11 mouse cellular contexts compared by ENCODE assay signal in the genomic region with DNA sequence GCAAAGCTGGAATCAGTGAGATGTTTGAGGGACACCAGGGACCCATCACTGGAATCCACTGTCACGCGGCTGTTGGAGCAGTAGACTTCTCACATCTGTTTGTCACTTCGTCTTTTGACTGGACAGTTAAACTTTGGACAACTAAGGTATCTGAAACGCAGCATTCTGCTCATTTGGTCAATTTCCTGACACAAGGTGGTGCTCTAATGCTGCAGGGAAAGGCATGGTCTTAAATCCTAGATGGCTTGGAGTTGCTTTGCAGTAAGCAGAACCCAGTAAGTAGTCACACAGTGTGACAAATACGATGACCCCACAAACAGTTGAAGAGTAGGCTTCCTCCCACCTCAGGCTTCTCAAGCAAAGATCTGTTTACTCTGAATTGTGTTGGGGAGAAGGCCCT. TPM values are rescaled to one million over a fixed set of nuclear protein-coding genes. Genes with fewer than 3 reads are reported as not detected.
DNase-seq lines count a peak whose midpoint lies in the region; ATAC-seq and TF ChIP-seq lines count a peak whose summit lies in the region.
"Had no signal": no experiment of that assay in that cellular context is flagged by ENCODE, and none has a peak within 500 bp of the region (broad histone marks: within the 10 kb centered on the region; RNA-seq: fewer than 3 reads in every experiment).

No protein-coding gene starts in this region.

- H3K4me3 ChIP-seq in forebrain, postnatal 0 days (ENCODE audit: low read depth, low read length) = no peak overlapping the region
- H3K4me3 ChIP-seq in forebrain, embryonic 11.5 days (ENCODE audit: low read depth, low read length) = no peak overlapping the region
- no peak overlapping the region for H3K4me3 ChIP-seq in left cerebral cortex, adult 2 months
- no peak overlapping the region for H3K4me3 ChIP-seq in embryonic facial prominence, embryonic 10.5 days
- H3K4me3 ChIP-seq: limb, embryonic 13.5 days; midbrain, embryonic 13.5 days had no signal

- peak; percentile 77 for TF ChIP-seq CTCF in forebrain, postnatal 0 days (IDR thresholded peaks at IDR 0.05; ENCODE audit: low read depth)
- peak; percentile 53 for TF ChIP-seq CTCF in left cerebral cortex, adult 2 months (IDR thresholded peaks at IDR 0.05)

- no peak overlapping the region for H3K4me2 ChIP-seq in forebrain, postnatal 0 days (ENCODE audit: low read depth)
- H3K4me2 ChIP-seq in forebrain, embryonic 11.5 days (ENCODE audit: low read depth, low read length, severe bottlenecking) = no peak overlapping the region
- H3K4me2 ChIP-seq: heart, embryonic 11.5 days; limb, embryonic 13.5 days; midbrain, embryonic 13.5 days had no signal

- ATAC-seq in forebrain, postnatal 0 days = peak; percentile 42; the same call in 1 of the 2 replicates
- ATAC-seq in forebrain, embryonic 11.5 days (replicated peaks; ENCODE audit: low FRiP score) = no peak
- ATAC-seq: midbrain, embryonic 13.5 days had no signal

- H3K9me3 ChIP-seq in forebrain, postnatal 0 days (ENCODE audit: low read length) = no peaks in the 10 kb centered on the region
- no peaks in the 10 kb centered on the region for H3K9me3 ChIP-seq in forebrain, embryonic 11.5 days (ENCODE audit: control insufficient read depth, low read length)
- no peaks in the 10 kb centered on the region for H3K9me3 ChIP-seq in embryonic facial prominence, embryonic 10.5 days
- H3K9me3 ChIP-seq: limb, embryonic 13.5 days; midbrain, embryonic 13.5 days had no signal

- H3K27ac ChIP-seq in forebrain, postnatal 0 days (ENCODE audit: low read depth, low read length) = no peak overlapping the region
- no peak overlapping the region for H3K27ac ChIP-seq in forebrain, embryonic 11.5 days (ENCODE audit: low read depth, low read length)
- H3K27ac ChIP-seq in left cerebral cortex, adult 2 months = no peak overlapping the region
- H3K27ac ChIP-seq in embryonic facial prominence, embryonic 10.5 days (replicated peaks) = no peak overlapping the region
- H3K27ac ChIP-seq: limb, embryonic 13.5 days; midbrain, embryonic 13.5 days had no signal

- H3K27me3 ChIP-seq in forebrain, postnatal 0 days (ENCODE audit: insufficient read depth, low read length) = no peaks in the 10 kb centered on the region
- no peaks in the 10 kb centered on the region for H3K27me3 ChIP-seq in forebrain, embryonic 11.5 days (ENCODE audit: control insufficient read depth, insufficient read depth, low read length)
- H3K27me3 ChIP-seq in embryonic facial prominence, embryonic 10.5 days (replicated peaks; ENCODE audit: low read depth, poor library complexity, severe bottlenecking) = no peaks in the 10 kb centered on the region
- H3K27me3 ChIP-seq: limb, embryonic 13.5 days; midbrain, embryonic 13.5 days had no signal

- WGBS in forebrain, postnatal 0 days = 69% methylated on average over 5 of the region's 5 CpGs
- WGBS in forebrain, embryonic 11.5 days = 80% methylated on average over 5 of the region's 5 CpGs
- 75% methylated on average over 5 of the region's 5 CpGs for WGBS in embryonic facial prominence, embryonic 10.5 days

- intact Hi-C loops in left cerebral cortex, adult 2 months (cut with DNase I) = loop anchor here (5.0 kb wide), 1 partner anchor 566 kb away; no protein-coding TSS in a partner anchor

- peak; percentile 52 for DNase-seq in forebrain, postnatal 0 days
- no peak for DNase-seq in forebrain, embryonic 11.5 days (ENCODE audit: low spot score)
- no peak for DNase-seq in left cerebral cortex, adult 2 months (ENCODE audit: extremely low spot score in 1 of 2, low spot score in 2 of 2)
- no peak for DNase-seq in left cerebral cortex, adult 18-20 months (ENCODE audit: low spot score in 2 of 2)
- DNase-seq in ES-CJ7 (ENCODE audit: low read depth, low spot score) = peak; percentile 35
- DNase-seq in embryonic facial prominence, embryonic 10.5 days (ENCODE audit: low spot score) = peak; percentile 26
- no peak for DNase-seq in thymus, postnatal 10 days (ENCODE audit: low spot score in 2 of 2)
- no peak for DNase-seq in right cerebral cortex, postnatal 25 days

- no peak overlapping the region for H3K9ac ChIP-seq in forebrain, postnatal 0 days
- no peak overlapping the region for H3K9ac ChIP-seq in forebrain, embryonic 11.5 days (ENCODE audit: low read length)
- H3K9ac ChIP-seq: limb, embryonic 13.5 days; midbrain, embryonic 13.5 days had no signal

- H3K36me3 ChIP-seq in forebrain, postnatal 0 days (ENCODE audit: insufficient read depth) = peaks cover 48% of the 10 kb centered on the region
- H3K36me3 ChIP-seq in forebrain, embryonic 11.5 days (ENCODE audit: control insufficient read depth, insufficient read depth, low read length) = peaks cover 2% of the 10 kb centered on the region; the same call in 1 of the 2 replicates
- peaks cover 85% of the 10 kb centered on the region for H3K36me3 ChIP-seq in embryonic facial prominence, embryonic 10.5 days (replicated peaks)

- H3K4me1 ChIP-seq in forebrain, postnatal 0 days (ENCODE audit: insufficient read depth) = no peaks in the 10 kb centered on the region
- H3K4me1 ChIP-seq in forebrain, embryonic 11.5 days (replicated peaks; ENCODE audit: control insufficient read depth, insufficient read depth, low read length) = no peaks in the 10 kb centered on the region
- no peaks in the 10 kb centered on the region for H3K4me1 ChIP-seq in embryonic facial prominence, embryonic 10.5 days
- H3K4me1 ChIP-seq: limb, embryonic 13.5 days had no signal

RNA-seq across cellular contexts. Expression of a gene that starts 39.3 kb away (rescaled TPM):
- total RNA-seq in forebrain, postnatal 0 days (2014; rRNA removed) = 207 and 241 TPM in 2 replicates
- polyA plus RNA-seq in forebrain, postnatal 0 days (2015; fragmentation: Nextera tagmentation; extraction: Ambion mirVana) = 189 and 197 TPM in 2 replicates
- 156 and 161 TPM in 2 replicates for polyA plus RNA-seq in forebrain, embryonic 11.5 days (2014; fragmentation: Nextera tagmentation; extraction: Ambion mirVana)
- 100 to 1,000 TPM; 129 to 136 TPM for total RNA-seq in left cerebral cortex, adult 2 months (2021)
- 100 to 1,000 TPM; 124 to 125 TPM for total RNA-seq in left cerebral cortex, adult 18-20 months (2021)
- 119 and 122 TPM in 2 replicates for polyA plus RNA-seq in embryonic facial prominence, embryonic 10.5 days (2016; fragmentation: Nextera tagmentation; extraction: Ambion mirVana)

Comparison
In these comparisons a context has a peak if more than half of its experiments do, and no peak if none do; other contexts are left out.
1. DNase-seq: peak in forebrain, postnatal 0 days (single experiment), ES-CJ7 (single experiment) and embryonic facial prominence, embryonic 10.5 days (single experiment); none in forebrain, embryonic 11.5 days (single experiment), left cerebral cortex, adult 2 months (0 of 2), left cerebral cortex, adult 18-20 months (0 of 2), thymus, postnatal 10 days (0 of 2) and right cerebral cortex, postnatal 25 days (single experiment).